Mouse (Mus musculus): ENCODE measurements around the gene Afg1l.

Afg1l gene

DNA sequence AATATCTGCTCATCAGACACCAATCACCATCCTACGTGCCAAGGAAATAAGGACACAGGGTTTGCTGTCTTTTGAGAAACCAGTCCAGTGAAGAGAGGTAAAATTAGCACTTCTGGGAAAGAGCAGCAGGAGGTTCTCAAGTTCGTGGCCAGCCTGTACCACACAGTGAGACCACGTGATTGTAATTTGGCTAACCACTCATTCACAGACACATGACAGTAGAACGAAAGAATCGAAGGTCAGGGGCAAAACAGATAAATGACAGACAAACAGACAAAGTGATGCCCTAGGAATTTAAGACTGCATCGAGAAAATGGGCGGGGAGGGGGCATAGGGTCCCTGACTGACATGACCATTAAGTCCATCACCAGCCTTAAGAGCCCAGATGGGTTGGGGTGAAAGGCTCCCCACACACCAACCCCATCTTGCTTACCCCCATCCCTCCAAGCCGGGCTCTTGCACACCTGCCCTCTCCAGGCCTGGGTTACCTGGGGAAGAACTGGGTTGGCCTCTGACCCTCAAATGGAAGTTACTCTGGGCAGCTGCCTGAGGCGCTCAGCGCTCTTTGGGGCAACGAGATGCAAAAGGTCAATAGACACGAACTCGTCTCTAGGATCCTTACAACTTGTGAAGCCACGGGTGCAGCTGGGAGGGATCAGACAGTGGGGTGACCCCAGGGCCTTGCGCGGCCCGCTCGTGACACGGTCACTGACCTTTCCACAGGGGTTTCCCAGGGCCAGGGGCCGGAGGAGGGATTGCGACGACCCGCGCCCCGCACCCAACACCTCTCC, 620 bp downstream of the Afg1l start:
- in situ Hi-C loops (cut with MboI, MseI), result no loop called here

DNA sequence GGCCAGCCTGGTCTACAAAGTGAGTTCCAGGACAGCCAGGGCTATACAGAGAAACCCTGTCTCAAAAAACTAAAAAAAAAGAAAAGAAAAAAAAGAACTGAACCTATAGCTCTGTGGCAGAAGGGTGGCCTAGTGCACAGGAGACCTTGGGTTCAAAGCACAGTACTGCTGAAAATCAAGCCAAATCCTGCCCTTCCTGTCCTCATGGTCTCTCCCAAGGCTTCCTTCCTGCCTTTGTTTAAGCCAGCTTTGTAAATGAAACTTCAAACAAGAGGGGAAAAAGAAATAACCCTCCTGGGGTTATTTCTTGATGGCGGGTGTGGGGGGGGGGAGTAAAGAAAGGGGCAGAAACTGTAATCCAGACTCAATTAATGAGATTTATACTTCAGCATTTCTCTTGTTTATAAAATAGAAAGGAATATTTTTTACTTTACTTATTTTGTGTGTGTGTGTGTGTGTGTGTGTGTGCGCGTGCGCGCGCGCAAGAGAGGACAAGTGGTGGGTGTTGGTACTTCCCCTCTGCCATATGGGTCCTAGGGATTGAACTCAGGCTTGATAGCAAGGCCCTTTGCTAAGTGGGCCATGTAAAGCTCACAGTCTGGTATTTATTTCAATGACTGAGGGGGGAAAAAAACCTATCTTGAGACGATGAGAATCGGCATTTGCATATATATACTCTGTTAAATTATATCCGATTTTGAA, 1.4 kb downstream of the Afg1l start:
- in situ Hi-C loops (cut with MboI, MseI), result no loop called here

DNA sequence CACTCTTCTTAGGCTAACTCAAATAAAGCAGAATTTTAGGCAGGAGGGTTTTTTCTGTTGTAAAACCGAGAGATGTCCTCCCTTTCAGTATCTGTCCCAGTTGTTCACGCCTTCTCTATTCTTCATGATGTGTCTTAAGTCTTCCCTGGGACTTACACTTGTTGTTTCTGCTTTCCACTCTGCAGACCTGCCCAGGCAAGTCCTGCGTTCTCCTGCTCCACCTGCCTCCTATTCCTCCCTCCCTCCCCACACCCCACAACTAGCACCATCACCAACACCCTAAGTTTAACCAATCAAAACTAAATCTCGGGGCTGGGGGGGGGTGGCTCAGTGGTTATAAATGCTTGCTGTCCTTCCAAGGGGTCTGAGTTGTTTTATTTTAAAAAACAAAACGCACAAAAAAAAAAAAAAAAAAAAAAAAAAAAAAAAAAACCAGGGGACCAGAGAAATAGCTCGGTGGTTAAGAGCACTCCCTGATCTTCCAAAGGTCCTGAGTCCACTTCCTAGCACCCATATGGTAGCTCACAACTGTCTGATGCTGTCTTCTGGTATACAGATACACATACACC, 3.3 kb downstream of the Afg1l start:
- in situ Hi-C loops (cut with MboI, MseI), result no loop called here

DNA sequence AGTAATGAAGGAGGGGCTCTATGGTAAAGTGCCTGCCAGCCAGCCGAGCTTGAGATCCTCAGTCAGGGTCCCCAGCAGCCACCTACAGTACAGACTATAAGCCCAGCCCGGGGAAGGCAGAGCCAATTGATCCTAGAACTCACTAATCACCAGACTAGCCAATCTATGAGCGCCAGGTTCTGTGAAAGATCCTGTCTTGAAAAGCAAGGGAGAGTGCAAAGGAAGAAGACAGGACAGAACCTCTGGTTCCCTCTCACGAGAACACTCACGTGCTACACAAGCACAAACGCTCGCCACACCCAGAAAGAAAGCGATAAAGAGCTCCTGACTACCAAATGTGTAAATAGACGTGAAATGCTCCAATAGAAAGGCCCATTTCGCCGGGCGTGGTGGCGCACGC, 13.6 kb downstream of the Afg1l start:
- in situ Hi-C loops (cut with MboI, MseI), result no loop called here

DNA sequence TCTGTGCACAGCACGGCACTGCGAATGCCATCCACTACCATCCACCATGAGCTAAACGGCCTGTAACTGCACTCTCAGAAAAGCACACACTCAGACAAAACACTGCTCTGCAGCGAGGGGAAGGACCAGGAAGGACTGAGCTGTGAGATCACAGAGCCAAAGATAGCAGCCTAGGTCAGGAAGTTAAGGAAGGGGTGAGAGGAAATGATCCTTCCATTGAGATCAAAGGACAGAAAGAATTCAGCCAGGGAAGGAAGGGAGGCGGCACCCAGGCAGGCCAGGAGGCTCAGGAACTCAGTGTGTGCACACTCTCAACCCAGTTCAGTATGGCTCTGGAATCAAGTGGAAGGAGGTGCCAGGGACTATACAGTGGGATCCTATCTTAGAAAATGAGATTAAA, 14.1 kb downstream of the Afg1l start:
- in situ Hi-C loops (cut with MboI, MseI), result no loop called here

DNA sequence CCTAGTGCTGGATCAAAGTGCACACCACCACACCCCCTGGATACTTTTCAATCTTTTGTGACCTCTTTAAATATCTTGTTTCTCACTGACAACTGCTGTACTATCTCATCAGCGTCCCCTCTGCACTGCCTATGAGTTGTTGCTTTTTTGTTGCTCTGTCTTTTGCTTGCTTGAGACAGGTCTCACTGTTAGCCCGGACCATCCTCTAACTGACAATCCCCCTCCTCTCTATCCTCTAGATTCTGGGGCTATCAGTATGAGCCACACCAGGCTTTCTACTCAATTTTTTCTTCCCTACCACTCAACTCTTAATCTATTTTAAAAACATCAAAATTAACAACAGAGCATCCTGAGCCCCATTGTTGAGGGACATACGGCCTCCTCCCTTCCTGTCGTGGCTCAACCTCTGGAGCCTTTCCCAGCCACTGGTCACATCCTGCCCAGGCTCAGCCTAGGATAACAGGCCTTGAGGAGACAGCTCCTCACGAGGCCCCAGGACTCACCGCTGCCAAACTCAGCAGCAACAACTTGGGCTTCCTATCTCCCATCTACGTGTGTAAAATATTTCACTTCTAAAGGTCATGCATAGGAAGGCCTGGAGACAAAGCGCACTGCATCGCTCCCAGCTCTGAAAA, 20.7 kb downstream of the Afg1l start:
- in situ Hi-C loops (cut with MboI, MseI), result no loop called here

DNA sequence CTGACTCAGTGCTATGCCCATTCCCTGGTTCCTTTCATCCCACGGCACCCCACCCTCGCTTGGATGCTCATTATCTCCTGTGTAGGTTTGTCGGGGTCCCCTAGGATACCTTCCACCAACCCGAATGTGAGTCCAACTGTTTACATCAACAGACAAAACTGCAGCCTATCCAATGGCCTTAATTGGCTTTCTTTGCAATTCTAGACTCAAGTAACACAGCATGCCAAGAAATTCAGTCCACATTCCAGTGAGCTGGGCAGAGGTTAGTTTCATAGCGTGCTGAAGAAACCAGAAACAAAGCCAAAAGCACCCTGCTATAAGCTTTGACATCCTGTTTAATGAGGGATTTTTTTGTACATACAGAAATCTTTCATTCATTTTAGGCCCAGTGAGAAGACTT, 22.4 kb downstream of the Afg1l start:
- in situ Hi-C loops (cut with MboI, MseI), result no loop called here

DNA sequence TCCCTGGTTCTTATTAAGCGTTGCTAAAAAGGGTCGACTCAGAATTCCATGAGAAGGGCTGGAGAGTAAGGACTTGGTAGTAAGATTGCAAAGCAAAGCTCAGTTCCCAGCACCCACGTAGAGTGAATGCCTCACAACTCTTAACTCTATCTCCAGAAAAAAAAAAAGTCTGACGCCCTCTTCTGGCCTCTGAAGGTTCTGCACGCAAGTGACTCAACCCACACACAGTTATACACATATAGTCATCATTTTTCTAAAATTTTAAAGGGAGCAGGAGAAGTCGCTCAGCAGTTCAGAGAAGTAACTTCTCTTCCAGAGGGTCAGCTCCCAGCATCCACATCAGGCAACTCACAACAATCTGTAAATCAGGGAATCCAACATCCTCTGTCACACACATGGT, 23.7 kb downstream of the Afg1l start:
- in situ Hi-C loops (cut with MboI, MseI), result no loop called here

DNA sequence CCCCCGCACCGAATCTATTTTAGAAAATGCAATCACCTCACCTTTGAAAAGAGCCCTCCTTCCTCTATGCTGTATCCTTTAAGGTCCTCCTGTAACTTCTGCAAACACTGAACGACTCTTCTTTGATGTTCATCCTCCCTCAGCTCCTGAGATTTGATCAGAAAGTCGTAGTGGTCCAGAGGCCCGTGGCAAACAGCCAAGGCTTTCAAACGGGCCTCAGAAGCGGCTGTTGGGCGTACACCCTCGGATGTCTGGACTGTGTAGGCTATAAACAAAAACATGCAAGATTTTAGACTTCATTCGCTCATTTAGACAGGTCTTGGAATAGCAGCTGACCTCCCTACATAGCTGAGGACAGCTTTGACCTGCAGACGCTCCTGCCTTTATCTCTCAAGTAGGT, 24.1 kb downstream of the Afg1l start:
- in situ Hi-C loops (cut with MboI, MseI), result no loop called here

DNA sequence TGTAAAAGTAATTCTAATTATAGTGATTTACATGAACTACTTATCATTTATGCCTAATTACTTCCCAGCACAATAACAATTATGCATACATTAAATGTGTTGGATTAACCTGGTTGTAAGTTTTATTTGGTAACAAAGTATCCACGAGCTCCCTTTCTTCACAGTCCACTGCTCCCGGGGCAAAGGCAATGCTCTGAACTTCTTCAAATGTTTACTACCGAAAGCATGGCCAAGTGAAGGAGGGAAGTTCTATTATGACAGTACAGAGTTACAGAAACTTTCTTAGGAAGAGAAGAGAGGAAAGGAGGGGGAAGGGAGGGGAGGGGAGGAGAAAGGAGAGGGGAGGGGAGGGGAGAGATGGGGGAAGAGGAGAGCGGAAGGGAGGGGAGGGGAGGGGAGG, 28.7 kb downstream of the Afg1l start:
- in situ Hi-C loops (cut with MboI, MseI), result no loop called here

DNA sequence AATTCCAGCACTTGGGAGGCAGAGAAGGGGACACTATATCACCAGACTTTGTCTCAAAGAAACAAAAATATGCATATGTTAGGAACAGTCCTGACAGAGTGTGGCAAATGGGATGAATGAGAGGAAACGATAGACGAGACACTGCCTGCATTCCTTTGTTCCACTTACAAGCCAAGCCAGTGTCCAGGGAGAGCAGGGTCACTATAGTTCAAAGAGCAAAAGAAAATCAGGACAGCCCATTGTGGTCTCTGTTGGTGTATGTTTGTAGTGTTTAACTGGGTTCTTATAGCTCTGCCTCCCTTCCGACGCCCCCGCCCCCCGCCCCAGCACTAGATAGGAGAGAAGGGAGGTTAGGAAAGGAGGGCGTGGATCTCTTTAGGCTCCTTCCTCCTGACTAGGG, 30.0 kb downstream of the Afg1l start:
- in situ Hi-C loops (cut with MboI, MseI), result no loop called here

DNA sequence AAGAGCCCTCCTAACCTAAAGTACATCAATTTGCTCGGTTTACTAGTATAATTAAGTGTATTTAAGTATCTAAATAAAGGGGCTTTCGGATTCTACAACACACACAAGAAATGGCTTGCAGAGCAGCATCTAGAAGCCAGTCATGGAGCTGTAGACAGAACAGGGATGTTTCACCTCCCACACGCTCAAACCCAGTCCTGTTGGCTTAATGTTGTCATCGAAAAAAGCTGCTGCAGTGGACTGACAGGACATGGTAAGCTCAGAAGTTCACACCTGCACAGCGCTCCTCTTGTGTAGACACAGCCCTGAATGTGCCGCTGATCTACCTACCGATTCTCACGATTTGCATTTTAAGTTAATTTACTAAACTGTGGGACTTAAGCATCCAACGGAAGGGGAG, 32.2 kb downstream of the Afg1l start:
- in situ Hi-C loops (cut with MboI, MseI), result no loop called here

DNA sequence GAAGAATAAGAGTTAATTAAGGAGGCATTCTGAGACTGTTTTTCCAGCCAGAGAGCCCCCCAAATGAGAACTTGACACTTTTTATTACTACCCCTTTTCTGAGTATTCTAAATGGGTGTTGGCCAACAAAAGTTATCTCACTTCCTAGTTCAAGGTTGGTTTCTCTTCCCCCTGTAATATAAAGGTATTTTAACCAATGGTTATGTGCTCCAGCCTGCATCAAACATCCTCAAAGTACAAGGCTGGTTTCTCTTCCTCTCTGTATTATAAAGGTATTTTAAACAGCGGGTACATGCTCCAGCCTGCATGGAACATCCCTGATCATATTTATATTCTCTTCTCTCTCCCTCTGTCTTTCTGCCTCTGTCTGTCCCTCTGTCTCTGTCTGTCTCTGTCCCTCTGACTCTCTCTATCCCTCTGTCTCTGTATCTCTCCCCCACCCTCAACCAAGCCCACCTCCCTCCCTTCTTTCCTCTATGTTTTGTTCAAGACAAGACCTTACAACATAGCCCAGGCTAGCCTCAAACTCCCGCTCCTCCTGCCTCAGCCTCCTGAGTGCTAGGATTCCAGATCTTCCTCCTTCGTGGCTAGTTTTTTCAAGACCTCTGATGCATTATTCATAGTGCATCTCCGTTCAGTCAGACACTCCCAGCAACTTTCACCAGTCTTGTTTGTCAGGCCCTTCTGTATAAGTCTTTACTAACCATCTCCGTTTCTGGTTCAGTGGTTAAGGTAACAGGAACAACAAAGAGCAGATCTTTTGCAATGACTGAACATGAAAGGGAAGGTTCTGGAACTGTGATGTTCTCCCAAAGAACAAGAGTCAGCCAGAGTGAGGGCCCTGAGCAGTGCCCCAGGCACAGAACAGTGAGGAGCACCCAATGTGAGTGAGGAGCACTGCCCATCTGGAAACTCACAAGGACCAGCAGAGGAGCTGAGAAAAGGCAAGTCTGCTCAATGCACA, 41.2 kb downstream of the Afg1l start:
- in situ Hi-C loops (cut with MboI, MseI), result no loop called here

DNA sequence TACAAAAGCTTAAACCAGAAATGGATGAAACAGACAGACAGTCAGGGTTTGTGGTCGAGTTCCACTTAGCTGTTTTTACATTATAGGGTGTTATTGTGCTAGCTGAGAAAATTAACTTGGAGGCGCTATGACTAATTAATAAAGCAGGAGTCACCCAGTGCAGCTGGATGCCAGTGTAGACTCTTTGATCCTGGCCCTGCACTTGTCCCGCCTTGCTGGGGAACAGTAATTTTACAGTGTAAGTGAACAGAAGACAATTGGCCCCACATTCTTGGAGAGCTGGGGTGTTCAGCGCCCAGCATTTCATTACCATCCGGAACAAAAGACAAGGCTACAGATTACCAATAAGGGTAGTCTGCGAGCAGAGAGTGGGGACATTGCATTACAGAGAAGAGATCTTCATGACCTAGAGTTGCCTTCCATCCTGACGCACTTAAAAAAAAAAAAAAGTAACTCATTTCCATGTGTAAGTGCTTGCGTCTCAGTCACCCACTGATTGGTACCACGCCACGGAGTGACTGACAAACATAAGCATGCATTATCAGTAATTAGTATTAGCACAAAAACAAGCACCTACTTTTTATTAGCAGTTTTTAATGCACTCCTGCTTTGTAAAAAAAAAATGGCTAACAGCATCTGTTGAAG, 60.7 kb downstream of the Afg1l start:
- in situ Hi-C loops (cut with MboI, MseI), result no loop called here

DNA sequence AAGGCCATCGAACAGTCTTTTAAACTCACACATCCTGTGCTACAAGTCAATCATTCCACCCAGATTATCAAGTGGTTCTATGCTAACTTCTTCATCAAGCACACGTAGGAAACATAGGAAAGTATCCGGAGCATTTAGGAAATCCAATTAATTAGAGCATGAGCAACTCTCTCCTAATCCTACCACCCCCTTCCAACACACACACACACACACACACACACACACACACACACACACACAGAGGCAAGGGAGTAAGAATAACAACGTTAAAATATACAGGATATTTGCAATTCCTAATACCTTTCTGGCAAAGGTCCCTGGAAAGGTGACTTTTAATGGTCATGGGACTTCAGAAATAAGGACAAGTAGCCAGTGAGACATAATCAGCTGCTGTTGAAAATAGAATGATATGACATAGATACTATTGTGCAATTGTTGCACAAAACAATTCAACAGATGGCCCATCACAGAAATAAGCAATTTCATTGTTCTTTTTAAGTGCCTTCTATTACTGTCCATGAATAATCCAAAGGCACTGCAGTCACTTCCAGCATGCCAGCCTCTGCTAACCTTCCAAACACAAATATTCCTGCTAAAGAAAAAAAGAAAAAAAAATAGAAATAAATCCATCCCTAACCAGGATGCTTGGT, 62.4 kb downstream of the Afg1l start:
- in situ Hi-C loops (cut with MboI, MseI), result no loop called here

DNA sequence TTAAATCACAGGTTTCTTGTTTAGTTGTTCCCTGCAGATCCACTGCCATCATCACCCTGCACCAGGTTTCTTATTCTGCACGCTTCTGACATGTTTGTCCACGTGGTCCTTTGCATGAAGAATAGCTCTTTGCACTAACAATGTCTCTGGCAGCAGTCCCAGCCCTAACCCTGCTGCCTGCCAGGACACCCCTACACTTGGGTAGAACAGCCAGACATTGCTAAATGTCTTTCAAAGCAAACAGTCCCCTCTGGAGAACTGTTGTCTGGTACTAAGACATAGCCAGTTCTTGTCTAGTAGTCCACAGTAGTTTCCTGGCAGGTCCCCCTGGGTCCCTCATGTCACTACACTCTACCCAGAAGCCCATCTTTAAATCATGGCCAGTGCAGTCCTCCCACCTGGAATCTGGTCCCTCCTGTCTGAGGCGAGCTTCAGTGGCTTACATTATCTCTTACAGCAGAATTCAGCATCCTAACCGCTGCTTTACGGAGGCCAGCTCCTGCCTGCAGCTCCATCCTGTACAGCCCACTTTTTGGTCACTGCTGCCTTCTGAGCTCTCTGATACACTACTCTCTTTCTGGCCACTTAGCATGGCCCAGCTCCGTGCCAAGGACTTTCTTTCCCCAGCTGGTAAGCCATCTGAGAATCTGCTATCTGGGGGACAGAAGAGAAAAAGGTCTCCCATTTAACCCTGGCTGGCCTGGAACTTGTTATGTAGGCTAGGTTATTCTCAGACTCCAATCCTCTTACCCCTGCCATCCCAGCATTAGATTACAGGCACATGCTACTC, 67.4 kb downstream of the Afg1l start:
- in situ Hi-C loops (cut with MboI, MseI), result no loop called here

DNA sequence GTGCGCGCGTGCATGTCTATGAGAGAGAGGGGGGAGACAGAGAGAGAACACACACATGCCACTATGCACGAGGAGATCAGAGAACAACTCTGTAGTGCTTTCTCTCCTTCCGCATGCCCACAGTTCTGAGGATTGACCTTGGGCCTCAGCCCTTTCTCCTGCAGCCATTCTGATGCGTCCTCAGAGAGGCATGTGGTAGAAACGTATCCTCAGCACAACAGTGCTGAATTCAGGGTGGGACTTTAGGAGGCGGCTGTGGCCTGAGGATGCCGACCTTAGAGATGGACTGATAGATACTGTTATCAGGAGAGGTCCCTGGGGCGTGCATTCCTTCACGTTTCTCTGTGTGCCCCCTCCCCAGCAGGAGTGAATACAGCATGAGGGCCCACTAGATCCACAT, 87.9 kb downstream of the Afg1l start:
- in situ Hi-C loops (cut with MboI, MseI), result no loop called here

DNA sequence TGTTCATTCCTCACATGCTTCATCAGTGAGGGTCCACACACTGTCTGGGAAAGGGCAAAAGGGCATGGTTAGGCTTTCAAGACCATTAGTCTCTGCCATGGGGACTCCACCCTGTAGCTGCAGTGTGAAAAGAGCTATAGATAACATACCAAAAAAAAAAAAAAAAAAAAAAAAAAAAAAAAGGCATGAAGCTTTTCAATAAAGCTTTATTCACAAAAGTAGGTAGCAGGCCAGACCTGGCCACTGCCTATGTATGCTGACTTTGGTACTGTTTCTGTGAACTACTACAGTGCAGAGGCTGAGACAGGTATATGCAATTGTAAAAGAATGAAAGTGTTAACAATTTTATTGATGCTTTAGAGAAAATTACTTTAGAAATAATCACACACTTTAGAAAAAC, 90.2 kb downstream of the Afg1l start:
- in situ Hi-C loops (cut with MboI, MseI), result no loop called here

DNA sequence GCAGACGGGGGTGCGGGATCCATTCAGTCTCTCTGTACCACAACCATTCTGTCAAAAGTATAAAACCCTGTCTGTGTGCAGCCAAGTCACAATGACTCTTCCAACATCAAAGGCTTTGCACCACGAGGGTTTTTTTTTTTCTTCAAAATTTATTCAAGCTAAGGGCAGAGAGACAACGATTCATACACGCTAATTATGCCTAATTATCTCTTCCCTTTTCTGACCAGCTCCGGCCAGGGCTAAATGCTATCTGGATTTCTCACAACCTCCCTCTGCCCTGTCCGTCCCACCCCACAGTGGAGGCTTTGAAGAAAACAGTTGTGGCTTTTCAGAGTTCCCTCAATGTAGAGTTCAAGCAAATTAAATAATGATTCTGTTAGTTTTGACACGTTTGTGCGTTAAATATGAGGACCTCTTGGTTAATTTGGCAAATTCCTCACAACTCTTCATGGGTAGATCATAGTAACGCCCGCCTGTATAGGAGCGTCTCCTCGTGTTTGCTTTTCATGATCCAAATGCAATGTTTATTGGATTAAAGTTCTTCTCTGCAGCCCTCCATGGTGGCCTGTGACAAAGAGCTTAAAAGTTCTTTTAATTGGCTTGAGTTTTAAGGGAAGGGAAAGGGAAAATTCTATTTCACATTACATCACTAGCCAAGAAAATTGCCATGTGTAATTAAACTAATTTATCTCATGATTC, 93.3 kb downstream of the Afg1l start:
- in situ Hi-C loops (cut with MboI, MseI), result no loop called here
